Mouse (Mus musculus) kidney, adult 2 months (tissue): Measurements from ENCODE around the gene Tctn1.

ENCODE experiments used
- CTCF ChIP-seq: fragments of 200-500 bp; conservative IDR thresholded peaks from 2 replicates; pipeline ENCODE4 v1.5.1; 2011; ENCODE audit warnings: low read depth, mild to moderate bottlenecking, control low read depth, low read length, moderate library complexity, mixed read lengths; ENCODE audit not compliant: insufficient read depth, insufficient read length
- POLR2A ChIP-seq: fragments of 200-500 bp; IDR thresholded peaks from one replicate; pipeline ENCODE4 v1.6.1; 2011; ENCODE audit warnings: low read depth, low read length, control low read depth

DNA sequence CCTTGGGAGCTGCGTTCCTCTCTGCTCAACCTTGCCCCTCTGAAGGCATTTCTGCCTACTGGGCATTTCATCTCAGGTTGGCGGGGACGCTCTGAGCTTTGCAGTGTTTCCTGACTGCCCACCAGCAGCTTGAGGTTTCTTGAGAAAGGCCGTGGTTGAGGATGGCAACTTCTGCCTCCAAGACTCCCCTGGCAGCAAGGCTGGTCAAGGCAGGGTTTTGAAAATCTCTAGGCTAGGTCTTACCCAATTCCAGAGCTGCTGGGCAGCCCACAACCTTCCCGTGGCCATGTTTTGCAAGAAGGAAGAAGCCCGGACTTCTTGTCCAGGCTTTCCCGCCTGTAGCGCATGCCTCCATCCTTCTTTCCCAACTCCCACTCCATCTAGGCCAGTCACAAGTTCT is 53.4 kb downstream of the Tctn1 start:
- TF ChIP-seq CTCF = no peak
- no peak for TF ChIP-seq POLR2A
